Mouse (Mus musculus) heart, embryonic 16.5 days (tissue): ENCODE results near the gene Slc9b1. TPM values are rescaled to one million over a fixed set of nuclear protein-coding genes. Genes with fewer than 3 reads are reported as not detected.

ENCODE experiments used
- ATAC-seq: fragments of 200-750 bp; cut with Nextera tagmentation; replicated peaks from 2 replicates; pipeline ENCODE4 v1.8.0; 2017; ENCODE audit warnings: moderate number of reproducible peaks; ENCODE audit not compliant: insufficient read depth, low FRiP score; ENCODE audit errors: extremely low read depth
- H3K27ac ChIP-seq: fragments of 300-500 bp; sonication (generic); 2 replicates; pipeline ENCODE4 v1.5.1; 2014; ENCODE audit warnings: mild to moderate bottlenecking, low read length, control low read depth, moderate library complexity
- H3K27me3 ChIP-seq: fragments of 300-500 bp; sonication (generic); 2 replicates; pipeline ENCODE4 v1.6.1; 2014; ENCODE audit warnings: low read length, mixed read lengths; ENCODE audit not compliant: control insufficient read depth, insufficient read depth
- H3K36me3 ChIP-seq: fragments of 300-500 bp; sonication (generic); 2 replicates; pipeline ENCODE4 v1.6.1; 2014; ENCODE audit not compliant: control insufficient read depth, insufficient read depth
- H3K4me1 ChIP-seq: fragments of 300-500 bp; sonication (generic); 2 replicates; pipeline ENCODE4 v1.6.1; 2014; ENCODE audit warnings: low read length, mixed read lengths; ENCODE audit not compliant: control insufficient read depth, insufficient read depth
- H3K4me2 ChIP-seq: fragments of 300-500 bp; sonication (generic); 2 replicates; pipeline ENCODE4 v1.6.1; 2014; ENCODE audit warnings: low read depth, mild to moderate bottlenecking, control low read depth, low read length
- H3K4me3 ChIP-seq: fragments of 300-500 bp; sonication (generic); 2 replicates; pipeline ENCODE4 v1.5.1; 2014; ENCODE audit warnings: mild to moderate bottlenecking, control low read depth, low read length
- H3K9ac ChIP-seq: fragments of 300-500 bp; sonication (generic); 2 replicates; pipeline ENCODE4 v1.6.1; 2014; ENCODE audit warnings: low read length, control low read depth
- H3K9me3 ChIP-seq: fragments of 300-500 bp; sonication (generic); replicated peaks from 2 replicates; pipeline ENCODE4 v1.6.1; 2016; ENCODE audit warnings: low read length; ENCODE audit not compliant: control insufficient read depth
- WGBS: fragments of 180-500 bp; shearing (Covaris S2); extraction: QIAGEN DNeasy Blood & Tissue Kit; methylation state at CpG from one replicate; pipeline ENCODE4 v1.1.7; 2014; 5-methylcytosine and 5-hydroxymethylcytosine counted together
- polyA plus RNA-seq: library from polyadenylated mRNA; unstranded; fragments of >200 nt; fragmentation: Nextera tagmentation; extraction: Ambion mirVana; gene quantifications from 2 replicates; pipeline ENCODE4 v1.2.1, GENCODE M21; 2015

The Slc9b1 gene
- polyA plus RNA-seq, 1 experiment from 2014 or later, result not detected

GRCm38 (mm10) chr3:135315720-135316425, 32.0 kb upstream of the Slc9b1 start:
- no peak overlapping the region for H3K27ac ChIP-seq
- no peak overlapping the region for H3K4me3 ChIP-seq
- no peaks in the 10 kb centered on the region for H3K36me3 ChIP-seq
- H3K9ac ChIP-seq, result no peak overlapping the region
- H3K4me2 ChIP-seq, result no peak overlapping the region
- H3K27me3 ChIP-seq, result no peaks in the 10 kb centered on the region
- H3K9me3 ChIP-seq, result peaks cover 5% of the 10 kb centered on the region
- ATAC-seq, result no peak
- 87% methylated on average over 9 of the region's 9 CpGs for WGBS
- no peaks in the 10 kb centered on the region for H3K4me1 ChIP-seq

- WGBS, result 65% methylated on average over 11 of the region's 11 CpGs
- H3K27me3 ChIP-seq, result no peaks in the 10 kb centered on the region
- H3K27ac ChIP-seq, result no peak overlapping the region
- H3K36me3 ChIP-seq, result no peaks in the 10 kb centered on the region
- H3K4me2 ChIP-seq, result no peak overlapping the region
- peaks cover 5% of the 10 kb centered on the region for H3K9me3 ChIP-seq
- H3K4me3 ChIP-seq, result no peak overlapping the region
- H3K9ac ChIP-seq, result no peak overlapping the region
- no peak for ATAC-seq
- H3K4me1 ChIP-seq, result no peaks in the 10 kb centered on the region
Measured at GRCm38 (mm10) chr3:135318331-135318730, 29.5 kb upstream of the Slc9b1 start.

- no peak overlapping the region for H3K9ac ChIP-seq
- H3K4me1 ChIP-seq, result no peaks in the 10 kb centered on the region
- no peaks in the 10 kb centered on the region for H3K27me3 ChIP-seq
- ATAC-seq, result no peak
- no peaks in the 10 kb centered on the region for H3K9me3 ChIP-seq
- no peaks in the 10 kb centered on the region for H3K36me3 ChIP-seq
- H3K4me3 ChIP-seq, result no peak overlapping the region
- no peak overlapping the region for H3K27ac ChIP-seq
- 66% methylated on average over 6 of the region's 6 CpGs for WGBS
- H3K4me2 ChIP-seq, result no peak overlapping the region
Measured at GRCm38 (mm10) chr3:135324354-135324753, 23.5 kb upstream of the Slc9b1 start.

- no peak overlapping the region for H3K4me3 ChIP-seq
- H3K9ac ChIP-seq, result no peak overlapping the region
- no peaks in the 10 kb centered on the region for H3K27me3 ChIP-seq
- no peaks in the 10 kb centered on the region for H3K36me3 ChIP-seq
- H3K27ac ChIP-seq, result no peak overlapping the region
- H3K9me3 ChIP-seq, result no peaks in the 10 kb centered on the region
- H3K4me2 ChIP-seq, result no peak overlapping the region
- ATAC-seq, result no peak
- no peaks in the 10 kb centered on the region for H3K4me1 ChIP-seq
- 59% methylated on average over 6 of the region's 6 CpGs for WGBS
Measured at GRCm38 (mm10) chr3:135327176-135327575, 20.7 kb upstream of the Slc9b1 start.

GRCm38 (mm10) chr3:135327601-135328000, 20.2 kb upstream of the Slc9b1 start:
- ATAC-seq, result no peak
- Histone ChIP-seq H3K4me3 (no peak overlapping the region), H3K27ac (no peak overlapping the region), H3K4me1 (no peaks in the 10 kb centered on the region), H3K27me3 (no peaks in the 10 kb centered on the region), H3K9ac (no peak overlapping the region), H3K36me3 (no peaks in the 10 kb centered on the region), H3K9me3 (no peaks in the 10 kb centered on the region), H3K4me2 (no peak overlapping the region)
- WGBS, result 54% methylated on average over 2 of the region's 2 CpGs

- ATAC-seq, result no peak
- no peak overlapping the region for H3K4me3 ChIP-seq
- WGBS, result 44% methylated on average over 3 of the region's 3 CpGs
Measured at GRCm38 (mm10) chr3:135328560-135328959, 19.3 kb upstream of the Slc9b1 start.

GRCm38 (mm10) chr3:135332691-135333090, 15.1 kb upstream of the Slc9b1 start:
- Histone ChIP-seq H3K36me3 (no peaks in the 10 kb centered on the region), H3K9ac (no peak overlapping the region), H3K4me2 (no peak overlapping the region), H3K4me3 (no peak overlapping the region), H3K4me1 (no peaks in the 10 kb centered on the region), H3K9me3 (no peaks in the 10 kb centered on the region), H3K27me3 (no peaks in the 10 kb centered on the region), H3K27ac (no peak overlapping the region)
- ATAC-seq, result no peak

More at GRCm38 (mm10) chr3:135328560-135328959, 19.3 kb upstream of the Slc9b1 start:
- H3K4me2 ChIP-seq, result no peak overlapping the region
- no peaks in the 10 kb centered on the region for H3K4me1 ChIP-seq
- no peaks in the 10 kb centered on the region for H3K9me3 ChIP-seq
- no peak overlapping the region for H3K9ac ChIP-seq
- no peak overlapping the region for H3K27ac ChIP-seq
- H3K27me3 ChIP-seq, result no peaks in the 10 kb centered on the region
- H3K36me3 ChIP-seq, result no peaks in the 10 kb centered on the region

- no peaks in the 10 kb centered on the region for H3K4me1 ChIP-seq
- H3K36me3 ChIP-seq, result no peaks in the 10 kb centered on the region
- WGBS, result 42% methylated on average over 4 of the region's 4 CpGs
- no peak overlapping the region for H3K27ac ChIP-seq
- ATAC-seq, result no peak
- no peak overlapping the region for H3K4me2 ChIP-seq
- no peaks in the 10 kb centered on the region for H3K9me3 ChIP-seq
- H3K4me3 ChIP-seq, result no peak overlapping the region
- no peaks in the 10 kb centered on the region for H3K27me3 ChIP-seq
- H3K9ac ChIP-seq, result no peak overlapping the region
Measured at GRCm38 (mm10) chr3:135333763-135334162, 14.1 kb upstream of the Slc9b1 start.

GRCm38 (mm10) chr3:135349022-135349421, 1.2 kb downstream of the Slc9b1 start:
- Histone ChIP-seq H3K4me1 (no peaks in the 10 kb centered on the region), H3K36me3 (no peaks in the 10 kb centered on the region), H3K4me3 (no peak overlapping the region), H3K27ac (no peak overlapping the region), H3K9me3 (no peaks in the 10 kb centered on the region), H3K27me3 (no peaks in the 10 kb centered on the region), H3K4me2 (no peak overlapping the region), H3K9ac (no peak overlapping the region)
- no peak for ATAC-seq
